Mouse (Mus musculus) liver, embryonic 12.5 days (tissue): ENCODE measurements around the gene Dnm2. TPM values are rescaled to one million over a fixed set of nuclear protein-coding genes. Genes with fewer than 3 reads are reported as not detected.
"Not testable (repeated sequence)": the region's sequence is repeated elsewhere in the genome, so short reads cannot be mapped to it uniquely, and the experiment has no call there.

Source experiments
- ATAC-seq: fragments of 200-750 bp; cut with Nextera tagmentation; 2 replicates; pipeline ENCODE4 v1.8.0; 2017; ENCODE audit warnings: moderate number of reproducible peaks, mild to moderate bottlenecking, moderate library complexity
- H3K27ac ChIP-seq: fragments of 300-500 bp; sonication (generic); 2 replicates; pipeline ENCODE4 v1.5.1; 2016; ENCODE audit warnings: mild to moderate bottlenecking
- H3K27me3 ChIP-seq: fragments of 300-500 bp; sonication (generic); replicated peaks from 2 replicates; pipeline ENCODE4 v1.6.1; 2016; ENCODE audit warnings: mild to moderate bottlenecking, moderate library complexity
- H3K36me3 ChIP-seq: fragments of 300-500 bp; sonication (generic); 2 replicates; pipeline ENCODE4 v1.6.1; 2016; ENCODE audit warnings: mild to moderate bottlenecking, moderate library complexity
- H3K4me1 ChIP-seq: fragments of 300-500 bp; sonication (generic); 2 replicates; pipeline ENCODE4 v1.6.1; 2016
- H3K4me2 ChIP-seq: fragments of 300-500 bp; sonication (generic); 2 replicates; pipeline ENCODE4 v1.6.1; 2016; ENCODE audit warnings: mild to moderate bottlenecking, moderate library complexity
- H3K4me3 ChIP-seq: fragments of 300-500 bp; sonication (generic); 2 replicates; pipeline ENCODE4 v1.5.1; 2016; ENCODE audit warnings: mild to moderate bottlenecking, moderate library complexity
- H3K9ac ChIP-seq: fragments of 300-500 bp; sonication (generic); 2 replicates; pipeline ENCODE4 v1.6.1; 2016; ENCODE audit warnings: mild to moderate bottlenecking, moderate library complexity
- H3K9me3 ChIP-seq: fragments of 300-500 bp; sonication (generic); replicated peaks from 2 replicates; pipeline ENCODE4 v1.6.1; 2016; ENCODE audit warnings: mild to moderate bottlenecking, moderate library complexity
- WGBS: fragments of 180-500 bp; shearing (Covaris S2); methylation state at CpG from one replicate; pipeline ENCODE4 v1.1.7; 2016; ENCODE audit not compliant: insufficient replicate concordance; 5-methylcytosine and 5-hydroxymethylcytosine counted together
- polyA plus RNA-seq: library from polyadenylated mRNA; unstranded; fragments of >200 nt; fragmentation: Nextera tagmentation; extraction: Ambion mirVana; gene quantifications from 2 replicates; pipeline ENCODE4 v1.2.1, GENCODE M21; 2016

The Dnm2 gene
- polyA plus RNA-seq, 1 experiment from 2014 or later: 75.5 TPM

DNA sequence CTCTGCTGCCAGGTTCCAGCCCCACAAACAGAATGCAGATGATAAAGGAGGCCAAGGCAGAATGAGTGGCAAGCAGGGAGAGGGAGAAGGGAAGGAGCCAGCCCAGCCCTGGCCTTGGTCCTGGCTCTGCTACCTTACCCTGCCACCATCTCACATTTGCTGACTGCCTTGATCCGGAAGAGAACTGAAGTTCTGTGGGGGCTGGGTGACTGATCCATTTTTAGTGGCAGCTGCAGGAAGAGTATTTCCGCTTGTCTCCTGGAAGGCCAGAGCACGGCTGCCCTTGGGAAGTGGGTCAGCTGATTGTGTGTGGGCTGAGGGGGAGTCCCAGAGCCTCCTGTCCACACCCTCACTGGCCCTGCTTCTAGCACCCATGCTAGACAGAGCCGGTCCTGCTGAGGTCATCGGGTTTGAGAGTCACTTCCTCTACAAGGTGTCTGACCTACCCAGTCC lies 38.5 kb downstream of the Dnm2 start:
- ATAC-seq: peak; percentile 48
- no peak overlapping the region for H3K4me3 ChIP-seq
- H3K27ac ChIP-seq: peak overlapping the region; percentile 61
- H3K9me3 ChIP-seq: no peaks in the 10 kb centered on the region
- peaks cover 30% of the 10 kb centered on the region for H3K4me1 ChIP-seq
- H3K9ac ChIP-seq: no peak overlapping the region
- no peaks in the 10 kb centered on the region for H3K27me3 ChIP-seq
- WGBS: 33% methylated on average over 5 of the region's 5 CpGs
- H3K4me2 ChIP-seq: no peak overlapping the region
- peaks cover 90% of the 10 kb centered on the region for H3K36me3 ChIP-seq

DNA sequence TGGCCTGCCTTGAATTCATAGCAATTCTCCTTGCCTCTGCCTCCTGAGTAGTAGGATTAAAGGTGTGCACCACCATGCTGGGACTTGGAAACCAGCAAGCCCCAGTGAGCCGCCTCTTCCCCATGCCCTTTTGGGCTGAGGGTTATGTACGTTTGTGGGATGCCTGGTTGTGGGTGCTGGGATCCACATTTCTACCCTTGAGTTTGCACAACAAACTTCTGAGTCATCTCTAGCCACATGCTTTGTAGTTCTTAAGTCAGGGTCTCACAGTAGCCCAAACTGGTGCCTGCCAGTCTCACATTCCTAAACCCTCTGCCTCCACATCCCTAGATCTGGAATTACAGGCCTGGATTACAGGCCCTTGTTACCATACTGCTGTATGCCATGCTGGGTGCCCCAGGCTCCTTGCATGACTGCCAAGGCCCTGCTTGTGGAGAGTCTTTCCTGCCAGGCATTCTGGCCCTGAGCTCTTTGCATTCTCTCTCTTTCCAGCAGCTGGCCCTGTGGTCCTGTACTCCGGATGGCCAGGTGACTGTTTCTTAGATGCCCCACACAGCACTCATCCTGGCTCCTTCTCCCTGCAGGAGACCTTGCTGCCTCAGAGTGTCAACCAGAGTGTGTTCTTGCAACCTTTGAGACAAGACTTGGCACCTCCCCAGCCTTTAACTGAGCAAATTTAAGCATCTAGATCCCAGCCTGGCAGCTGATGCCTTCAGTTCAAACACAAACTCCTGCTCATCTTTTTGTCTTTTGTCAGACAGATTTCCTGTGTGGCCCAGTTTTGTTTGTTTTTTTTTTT lies 39.3 kb downstream of the Dnm2 start:
- Histone ChIP-seq H3K27ac (peak overlapping the region; percentile 61), H3K4me2 (no peak overlapping the region), H3K4me1 (peaks cover 30% of the 10 kb centered on the region), H3K27me3 (no peaks in the 10 kb centered on the region), H3K9me3 (no peaks in the 10 kb centered on the region), H3K4me3 (no peak overlapping the region), H3K36me3 (peaks cover 91% of the 10 kb centered on the region), H3K9ac (no peak overlapping the region)
- 74% methylated on average over 3 of the region's 3 CpGs for WGBS
- peak; percentile 24; the same call in 1 of the 2 replicates for ATAC-seq

DNA sequence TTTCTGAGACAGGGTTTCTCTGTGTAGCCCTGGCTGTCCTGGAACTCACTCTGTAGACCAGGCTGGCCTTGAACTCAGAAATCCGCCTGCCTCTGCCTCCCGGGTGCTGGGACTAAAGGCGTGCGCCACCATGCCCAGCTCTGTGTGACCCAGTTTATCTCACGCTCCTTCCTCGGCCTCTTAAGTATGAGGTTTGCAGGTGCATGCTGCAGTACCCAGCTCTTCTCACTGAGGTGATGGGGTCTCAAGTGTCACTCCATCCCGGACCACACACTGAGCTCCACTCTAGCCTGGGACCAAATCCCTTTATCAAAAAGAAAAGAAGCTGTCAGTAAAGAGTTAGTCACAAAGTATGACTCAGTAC lies 39.8 kb downstream of the Dnm2 start:
- H3K27me3 ChIP-seq, H3K4me2 ChIP-seq, H3K27ac ChIP-seq, H3K9me3 ChIP-seq, H3K9ac ChIP-seq, H3K4me3 ChIP-seq, ATAC-seq: not testable (repeated sequence)
- H3K4me1 ChIP-seq: peaks cover 30% of the 10 kb centered on the region
- 83% methylated on average over 7 of the region's 7 CpGs for WGBS
- H3K36me3 ChIP-seq: peaks cover 92% of the 10 kb centered on the region

GRCm38 (mm10) chr9:21469032-21470024 lies 44.6 kb downstream of the Dnm2 start:
- WGBS: 80% methylated on average over 20 of the region's 20 CpGs
- Histone ChIP-seq H3K9ac (no peak overlapping the region), H3K4me3 (no peak overlapping the region), H3K9me3 (no peaks in the 10 kb centered on the region), H3K27ac (no peak overlapping the region), H3K4me1 (no peaks in the 10 kb centered on the region), H3K4me2 (no peak overlapping the region), H3K36me3 (peaks cover 96% of the 10 kb centered on the region), H3K27me3 (no peaks in the 10 kb centered on the region)
- peak; percentile 25; the same call in 1 of the 2 replicates for ATAC-seq

- Histone ChIP-seq H3K4me2 (no peak overlapping the region), H3K9me3 (peaks cover 8% of the 10 kb centered on the region), H3K27ac (no peak overlapping the region), H3K27me3 (no peaks in the 10 kb centered on the region), H3K4me3 (no peak overlapping the region), H3K4me1 (no peaks in the 10 kb centered on the region), H3K36me3 (peaks cover 98% of the 10 kb centered on the region), H3K9ac (no peak overlapping the region)
- 82% methylated on average over 4 of the region's 4 CpGs for WGBS
- 0 out of 2 replicates have a peak, but pooled peaks have one; percentile 31 for ATAC-seq
Measured at GRCm38 (mm10) chr9:21472913-21473312, 48.2 kb downstream of the Dnm2 start.

GRCm38 (mm10) chr9:21477707-21478106 lies 53.0 kb downstream of the Dnm2 start:
- H3K9ac ChIP-seq: no peak overlapping the region
- no peaks in the 10 kb centered on the region for H3K4me1 ChIP-seq
- no peaks in the 10 kb centered on the region for H3K27me3 ChIP-seq
- ATAC-seq: no peak
- H3K36me3 ChIP-seq: peaks cover 98% of the 10 kb centered on the region
- peaks cover 9% of the 10 kb centered on the region for H3K9me3 ChIP-seq
- H3K4me3 ChIP-seq: no peak overlapping the region
- no peak overlapping the region for H3K4me2 ChIP-seq
- no peak overlapping the region for H3K27ac ChIP-seq
- whole genome bisulfite sequencing: 91% methylated on average over 6 of the region's 6 CpGs

- Histone ChIP-seq H3K4me3 (no peak overlapping the region), H3K9me3 (no peaks in the 10 kb centered on the region), H3K9ac (no peak overlapping the region), H3K27ac (no peak overlapping the region), H3K4me2 (no peak overlapping the region), H3K36me3 (peaks cover 95% of the 10 kb centered on the region), H3K27me3 (no peaks in the 10 kb centered on the region), H3K4me1 (no peaks in the 10 kb centered on the region)
- no peak for ATAC-seq
- WGBS: 91% methylated on average over 4 of the region's 4 CpGs
Measured at GRCm38 (mm10) chr9:21484065-21484464, 59.4 kb downstream of the Dnm2 start.

DNA sequence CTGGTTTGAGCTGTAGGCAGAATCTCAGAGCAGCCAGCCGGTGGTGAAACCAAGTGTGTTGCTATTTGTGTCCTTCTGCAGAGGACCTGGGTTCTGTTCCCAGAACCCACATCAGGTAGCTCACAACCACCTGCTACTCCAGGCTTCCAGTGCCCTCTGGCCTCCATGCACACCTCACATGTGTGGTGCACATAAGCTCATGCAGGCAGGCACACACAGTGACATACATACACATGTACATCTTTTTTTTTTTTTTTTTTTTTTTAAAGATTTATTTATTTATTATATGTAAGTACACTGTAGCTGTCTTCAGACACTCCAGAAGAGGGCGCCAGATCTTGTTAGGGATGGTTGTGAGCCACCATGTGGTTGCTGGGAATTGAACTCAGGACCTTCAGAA lies 63.5 kb downstream of the Dnm2 start:
- not testable (repeated sequence) for H3K4me3 ChIP-seq, H3K27me3 ChIP-seq, ATAC-seq, H3K4me2 ChIP-seq, H3K4me1 ChIP-seq, H3K9me3 ChIP-seq, H3K9ac ChIP-seq, H3K27ac ChIP-seq
- WGBS: 90% methylated on average over 1 of the region's 2 CpGs
- H3K36me3 ChIP-seq: peaks cover 92% of the 10 kb centered on the region

- Histone ChIP-seq H3K9ac (no peak overlapping the region), H3K9me3 (no peaks in the 10 kb centered on the region), H3K36me3 (peaks cover 92% of the 10 kb centered on the region), H3K4me2 (no peak overlapping the region), H3K27me3 (no peaks in the 10 kb centered on the region), H3K4me1 (peaks cover 9% of the 10 kb centered on the region), H3K27ac (no peak overlapping the region), H3K4me3 (no peak overlapping the region)
- whole genome bisulfite sequencing: 91% methylated on average over 9 of the region's 9 CpGs
- no peak for ATAC-seq
Measured at GRCm38 (mm10) chr9:21490696-21491095, 66.0 kb downstream of the Dnm2 start.

GRCm38 (mm10) chr9:21493907-21494306 lies 69.2 kb downstream of the Dnm2 start:
- WGBS: 73% methylated on average over 2 of the region's 2 CpGs
- no peak overlapping the region; the same call in 1 of the 2 replicates for H3K27ac ChIP-seq
- H3K27me3 ChIP-seq: no peaks in the 10 kb centered on the region
- no peak overlapping the region for H3K4me3 ChIP-seq
- peaks cover 94% of the 10 kb centered on the region for H3K36me3 ChIP-seq
- peaks cover 9% of the 10 kb centered on the region for H3K4me1 ChIP-seq
- ATAC-seq: no peak
- H3K9ac ChIP-seq: no peak overlapping the region
- no peaks in the 10 kb centered on the region for H3K9me3 ChIP-seq
- H3K4me2 ChIP-seq: no peak overlapping the region

GRCm38 (mm10) chr9:21494726-21495125 lies 70.0 kb downstream of the Dnm2 start:
- peaks cover 94% of the 10 kb centered on the region for H3K36me3 ChIP-seq
- H3K27ac ChIP-seq: no peak overlapping the region
- no peak for ATAC-seq
- H3K27me3 ChIP-seq: no peaks in the 10 kb centered on the region
- H3K4me1 ChIP-seq: peaks cover 9% of the 10 kb centered on the region
- H3K4me3 ChIP-seq: no peak overlapping the region
- H3K9me3 ChIP-seq: no peaks in the 10 kb centered on the region
- H3K9ac ChIP-seq: no peak overlapping the region
- WGBS: 85% methylated on average over 9 of the region's 9 CpGs
- H3K4me2 ChIP-seq: no peak overlapping the region
